Mouse (Mus musculus) ES-Bruce4 (cell line): Measurements from ENCODE around the gene Hoxa2.

Source experiments
- CTCF ChIP-seq: IDR thresholded peaks from one replicate; pipeline ENCODE4 v1.8.1; 2011; ENCODE audit warnings: low read depth, low read length
- EP300 ChIP-seq: IDR thresholded peaks from 2 replicates; pipeline ENCODE4 v1.6.1; 2011; ENCODE audit warnings: low read depth, low read length; ENCODE audit not compliant: insufficient read depth
- POLR2A ChIP-seq: IDR thresholded peaks from one replicate; pipeline ENCODE4 v1.8.1; 2011; ENCODE audit warnings: low read length; ENCODE audit not compliant: insufficient read depth

- no peak for TF ChIP-seq EP300
- no peak for TF ChIP-seq CTCF
- TF ChIP-seq POLR2A, result no peak
Observed at GRCm38 (mm10) chr6:52182030-52182429, 17.4 kb upstream of the Hoxa2 start.
